Mouse (Mus musculus): ENCODE results near the gene Pan2.

DNA sequence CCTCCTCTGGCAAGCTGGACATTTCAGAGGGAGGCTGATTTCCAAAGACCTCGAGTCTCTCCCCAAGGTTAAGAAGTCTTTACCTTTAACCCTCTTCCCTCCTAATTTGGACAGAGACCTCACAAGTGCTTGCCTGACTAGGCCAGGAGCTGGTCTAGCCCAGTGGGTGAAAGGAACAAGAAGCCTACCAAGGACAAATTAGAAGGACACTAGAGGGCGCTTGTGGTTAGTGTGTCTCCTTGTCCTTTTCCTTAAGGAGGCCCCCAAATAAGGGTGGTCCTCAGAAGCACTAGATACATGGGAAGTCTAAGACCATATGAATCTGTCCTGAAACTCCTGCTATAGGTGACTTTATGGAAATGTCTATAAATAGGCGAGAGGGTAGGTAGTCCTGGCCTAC, 59.4 kb downstream of the Pan2 start:
- TF ChIP-seq CTCF (IDR thresholded peaks at IDR 0.05) (peak; percentile 73), EP300 (IDR thresholded peaks at IDR 0.05; ENCODE audit: insufficient read depth, low read depth, low read length) (no peak), POLR2A (IDR thresholded peaks at IDR 0.05; ENCODE audit: insufficient read depth, low read depth, low read length) (0 out of 2 replicates have a peak, but pooled peaks have one; percentile 19)
